Mouse (Mus musculus) liver, adult 2 months (tissue): ENCODE results near the gene Myo18b.

Experiments
- CTCF ChIP-seq: fragments of 200-500 bp; IDR thresholded peaks from 2 replicates; pipeline ENCODE4 v1.5.1; 2011; ENCODE audit warnings: low read depth, low read length, control low read depth
- POLR2A ChIP-seq: fragments of 200-500 bp; IDR thresholded peaks from 2 replicates; pipeline ENCODE4 v1.6.1; 2011; ENCODE audit warnings: low read length, control low read depth; ENCODE audit not compliant: insufficient read depth; ENCODE audit errors: extremely low read depth

DNA sequence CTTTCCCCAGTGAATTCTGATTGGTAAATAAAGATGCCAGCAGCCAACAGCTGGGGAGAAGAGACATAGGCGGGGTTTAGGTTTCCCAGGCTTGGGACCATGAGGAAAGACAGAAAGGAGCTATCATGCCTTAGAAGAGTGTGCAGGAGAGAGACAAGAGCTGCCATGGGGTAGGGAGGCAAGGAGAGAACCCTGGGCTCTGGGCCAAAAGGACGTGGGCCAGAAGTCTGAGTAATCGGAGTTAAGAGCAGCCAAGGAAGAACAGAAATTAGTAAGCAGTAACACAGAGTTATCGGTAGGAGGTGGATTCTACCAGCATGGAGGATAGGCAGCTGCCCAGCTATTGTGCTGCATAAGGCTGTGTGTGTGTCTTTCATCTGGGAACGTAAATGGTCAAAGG, 115.8 kb downstream of the Myo18b start:
- no peak for TF ChIP-seq CTCF
- no peak for TF ChIP-seq POLR2A
